Mouse (Mus musculus) E14TG2a.4 (cell line): ENCODE results near the gene Rap1a.

Experiments used
- CTCF ChIP-seq: conservative IDR thresholded peaks from 2 replicates; pipeline ENCODE4 v1.5.1; 2014; ENCODE audit warnings: low read length
- NANOG ChIP-seq: IDR thresholded peaks from 2 replicates; pipeline ENCODE4 v1.6.1; 2014; ENCODE audit warnings: borderline replicate concordance, low read length, mixed read lengths
- POU5F1 ChIP-seq: IDR thresholded peaks from 2 replicates; pipeline ENCODE4 v1.6.1; 2014; ENCODE audit warnings: low read length, borderline replicate concordance

- no peak for TF ChIP-seq CTCF
- TF ChIP-seq POU5F1 = no peak
- TF ChIP-seq NANOG = no peak
Measured at GRCm38 (mm10) chr3:105777997-105778396, 23.1 kb downstream of the Rap1a start.
